In genomic region chr7:130273265-130273664, GRCm38 (mm10) we compare ENCODE assay signal across 8 mouse cellular contexts.
DNase-seq lines count a peak whose midpoint lies in the region; ATAC-seq and TF ChIP-seq lines count a peak whose summit lies in the region.

No protein-coding gene starts in this region.

- peak; percentile 69 to 71 for DNase-seq in B cell, adult 2 months
- peak; percentile 92 for DNase-seq in adrenal gland, postnatal 10 days
- DNase-seq in embryonic facial prominence, embryonic 11.5 days (ENCODE audit: low spot score) = peak; percentile 85
- DNase-seq in kidney, postnatal 14 days = peak; percentile 82
- peak; percentile 78 for DNase-seq in lung, adult 2 months
- peak; percentile 61 for DNase-seq in right cerebral cortex, adult 18-20 months
- DNase-seq in thymus, postnatal 36 days = peak; percentile 47 to 49

- TF ChIP-seq CTCF in lung, adult 2 months (IDR thresholded peaks at IDR 0.05; ENCODE audit: insufficient read depth, low read length) = peak; percentile 63

- no peaks in the 10 kb centered on the region for H3K4me1 ChIP-seq in embryonic facial prominence, embryonic 11.5 days (ENCODE audit: control insufficient read depth, insufficient read depth, low read length)
- no peaks in the 10 kb centered on the region for H3K4me1 ChIP-seq in heart, embryonic 12.5 days (replicated peaks)
- H3K4me1 ChIP-seq in lung, adult 2 months (ENCODE audit: control insufficient read depth, insufficient read depth, low read length) = no peaks in the 10 kb centered on the region

- no peak for TF ChIP-seq POLR2A in lung, adult 2 months (IDR thresholded peaks at IDR 0.05; ENCODE audit: borderline replicate concordance, extremely low read depth, low read depth, low read length)

- no peak overlapping the region for H3K4me2 ChIP-seq in embryonic facial prominence, embryonic 11.5 days (ENCODE audit: low read depth, low read length)
- no peak overlapping the region for H3K4me2 ChIP-seq in heart, embryonic 12.5 days

- no peak overlapping the region for H3K27ac ChIP-seq in embryonic facial prominence, embryonic 11.5 days (replicated peaks; ENCODE audit: low read depth, low read length)
- H3K27ac ChIP-seq in heart, embryonic 12.5 days (ENCODE audit: poor library complexity, severe bottlenecking) = no peak overlapping the region

- H3K4me3 ChIP-seq in embryonic facial prominence, embryonic 11.5 days (ENCODE audit: low read depth, low read length) = no peak overlapping the region
- no peak overlapping the region for H3K4me3 ChIP-seq in heart, embryonic 12.5 days
- H3K4me3 ChIP-seq in lung, adult 2 months (replicated peaks; ENCODE audit: extremely low read depth, low read depth, low read length) = no peak overlapping the region

- WGBS in embryonic facial prominence, embryonic 11.5 days = 15% methylated on average over 16 of the region's 16 CpGs
- WGBS in heart, embryonic 12.5 days = 12% methylated on average over 16 of the region's 16 CpGs
- WGBS in lung, adult 2 months = 11% methylated on average over 16 of the region's 16 CpGs

- no peaks in the 10 kb centered on the region for H3K36me3 ChIP-seq in embryonic facial prominence, embryonic 11.5 days (replicated peaks; ENCODE audit: control insufficient read depth, insufficient read depth, low read depth, low read length)
- no peaks in the 10 kb centered on the region for H3K36me3 ChIP-seq in heart, embryonic 12.5 days

- ATAC-seq in embryonic facial prominence, embryonic 11.5 days (replicated peaks; ENCODE audit: insufficient number of reproducible peaks, low FRiP score, low TSS enrichment, low read depth) = 0 out of 2 replicates have a peak, but pooled peaks have one; percentile 7
- ATAC-seq in heart, embryonic 12.5 days (ENCODE audit: insufficient number of reproducible peaks, low FRiP score) = peak; percentile 33; the same call in 1 of the 2 replicates

- H3K9ac ChIP-seq in embryonic facial prominence, embryonic 11.5 days (replicated peaks; ENCODE audit: low read length) = no peak overlapping the region
- no peak overlapping the region for H3K9ac ChIP-seq in heart, embryonic 12.5 days

- H3K27me3 ChIP-seq in embryonic facial prominence, embryonic 11.5 days (ENCODE audit: control insufficient read depth, insufficient read depth, low read length) = no peaks in the 10 kb centered on the region
- peaks cover 38% of the 10 kb centered on the region for H3K27me3 ChIP-seq in heart, embryonic 12.5 days (replicated peaks)

- no peaks in the 10 kb centered on the region for H3K9me3 ChIP-seq in embryonic facial prominence, embryonic 11.5 days (replicated peaks; ENCODE audit: control insufficient read depth, low read length)
- H3K9me3 ChIP-seq in heart, embryonic 12.5 days (replicated peaks) = no peaks in the 10 kb centered on the region
